Mouse (Mus musculus): Measurements from ENCODE around the gene Dram1.

The Dram1 gene

DNA sequence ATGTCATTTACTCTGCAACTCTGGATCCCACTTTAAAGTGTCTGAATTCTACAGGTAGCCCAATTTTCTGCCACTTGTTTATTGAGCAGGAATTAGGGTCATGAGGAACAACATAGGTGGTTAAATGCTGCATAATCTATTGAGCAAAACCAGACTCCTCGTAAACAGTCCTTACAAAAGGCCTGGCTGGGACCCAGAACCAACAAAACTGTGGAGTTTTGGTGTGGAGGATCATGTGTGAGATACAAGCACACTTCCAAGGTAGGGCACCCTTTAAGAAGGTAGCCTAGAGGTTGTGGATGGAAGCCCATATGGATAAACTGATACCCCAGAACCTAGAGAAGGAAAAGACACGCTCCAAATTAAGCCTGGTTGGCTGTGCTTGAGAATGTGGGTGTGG lies 28.2 kb downstream of the Dram1 start:
- DNase-seq (ENCODE audit: low read depth), result no peak

DNA sequence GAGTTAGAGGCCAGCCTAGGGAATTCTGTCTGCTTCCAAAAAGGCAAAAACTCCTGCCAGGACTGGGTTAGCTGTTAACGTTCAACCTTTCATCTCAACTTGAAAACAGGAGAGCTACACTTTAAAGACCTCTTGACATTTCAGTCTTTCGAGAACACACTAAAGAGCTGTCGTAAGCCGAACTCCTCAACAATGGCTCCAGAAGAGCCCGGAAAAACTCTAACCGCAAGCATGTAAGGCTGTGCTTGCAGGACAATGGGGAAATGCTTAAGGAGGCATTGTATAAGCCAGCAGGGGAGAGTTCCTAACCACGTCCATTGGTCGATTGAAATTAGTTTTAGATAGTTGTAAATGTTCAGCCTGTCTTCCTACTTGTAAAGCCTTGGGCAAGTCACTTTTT lies 29.1 kb downstream of the Dram1 start:
- no peak for DNase-seq (ENCODE audit: low read depth)

DNA sequence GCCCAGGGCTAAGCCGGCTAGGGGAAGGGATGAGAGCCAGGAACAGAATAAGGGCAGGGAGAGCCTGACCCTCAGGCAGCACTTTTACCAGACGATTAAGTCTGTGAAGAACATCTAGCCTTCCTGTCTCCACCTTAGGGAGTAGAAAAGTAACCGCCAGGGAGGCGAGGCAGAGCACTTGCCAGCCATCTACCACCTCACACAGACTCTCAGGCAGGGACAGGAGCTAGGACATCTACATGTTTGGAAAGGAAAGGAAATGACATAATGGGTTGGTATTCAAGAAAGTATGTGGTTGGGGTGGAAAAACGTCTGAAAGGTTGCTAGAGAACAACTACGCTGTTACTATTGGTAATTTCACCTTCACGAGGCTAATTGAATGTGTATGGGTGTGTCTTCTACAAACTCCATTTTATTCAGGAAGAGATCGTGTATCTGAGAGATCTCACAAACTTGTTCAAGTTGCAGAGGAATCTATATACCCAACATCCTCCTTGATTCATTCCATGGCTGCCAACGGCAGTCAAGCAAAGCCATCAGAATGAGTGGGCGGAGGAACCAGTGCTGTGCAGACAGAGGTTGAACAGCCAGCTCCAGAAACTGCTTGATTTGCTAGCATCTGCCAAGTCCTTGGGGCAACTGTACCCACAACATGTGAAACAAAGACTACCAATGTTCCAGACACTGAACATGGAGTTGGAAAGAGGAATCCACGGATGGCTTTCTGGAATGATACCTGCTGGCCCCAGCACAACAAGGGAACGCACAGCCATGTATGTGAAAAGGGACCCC lies 32.2 kb downstream of the Dram1 start:
- DNase-seq (ENCODE audit: low read depth), result no peak

DNA sequence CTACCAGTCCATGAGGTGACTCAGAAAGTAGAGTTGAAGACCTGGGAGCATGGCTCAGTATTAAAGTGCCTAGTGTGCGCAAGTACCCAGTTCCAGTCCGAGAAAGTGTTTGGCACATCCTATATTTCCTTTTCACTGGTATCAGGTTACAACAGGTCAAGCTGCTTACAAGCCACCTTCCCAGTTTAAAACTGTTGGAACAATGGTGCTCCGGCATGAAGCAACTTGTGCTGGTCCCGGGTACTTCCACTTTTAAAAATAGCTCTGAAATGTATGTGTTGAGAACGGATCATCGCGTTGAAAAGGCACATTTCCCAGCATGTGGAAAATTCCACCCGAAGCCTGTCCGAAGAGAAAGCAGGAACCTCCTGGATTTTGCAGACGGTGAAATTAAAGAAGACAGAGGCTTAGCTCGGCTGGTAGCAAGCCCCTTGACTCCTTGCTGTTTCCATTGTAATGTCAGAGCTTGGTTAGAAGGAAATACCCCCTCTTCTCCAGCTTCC lies 32.9 kb downstream of the Dram1 start:
- no peak for DNase-seq (ENCODE audit: low read depth)

DNA sequence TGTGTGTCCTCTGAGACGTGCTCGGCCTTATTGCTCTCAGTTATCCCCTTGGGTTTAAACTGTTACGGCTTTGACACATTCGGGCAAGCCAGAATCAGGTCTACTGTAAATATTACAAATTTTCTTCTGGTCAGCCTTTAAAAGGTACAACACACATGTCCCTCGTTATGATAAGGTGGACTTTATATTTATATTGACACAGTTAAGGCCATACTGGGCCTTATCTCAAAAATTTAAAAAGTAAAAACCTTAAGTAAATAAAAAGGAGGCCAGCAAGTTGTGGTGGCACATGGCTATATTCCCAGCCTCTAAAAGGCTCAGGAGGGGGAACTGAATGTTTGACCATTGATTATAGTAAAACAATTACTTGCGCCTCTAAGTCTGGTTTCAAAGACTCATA lies 37.5 kb downstream of the Dram1 start:
- DNase-seq (ENCODE audit: low read depth), result no peak

DNA sequence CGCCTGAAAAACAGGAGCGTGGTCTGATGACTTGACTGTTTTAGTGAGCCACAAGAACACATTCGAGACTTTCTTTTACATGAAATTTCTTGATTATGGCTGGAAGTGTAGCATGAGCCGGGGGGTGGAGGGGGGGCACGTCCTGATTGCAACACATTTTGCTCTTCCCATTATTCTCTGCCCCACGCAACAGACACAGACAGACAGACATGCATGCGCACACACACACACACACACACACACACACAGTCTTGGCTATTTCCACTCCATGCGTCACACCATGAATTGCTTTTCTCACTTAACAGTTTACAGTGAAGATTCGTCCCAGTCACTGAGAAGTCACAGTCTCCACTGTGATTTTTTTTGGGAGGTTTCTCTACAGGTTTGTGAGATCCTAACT lies 38.2 kb downstream of the Dram1 start:
- DNase-seq (ENCODE audit: low read depth), result no peak

DNA sequence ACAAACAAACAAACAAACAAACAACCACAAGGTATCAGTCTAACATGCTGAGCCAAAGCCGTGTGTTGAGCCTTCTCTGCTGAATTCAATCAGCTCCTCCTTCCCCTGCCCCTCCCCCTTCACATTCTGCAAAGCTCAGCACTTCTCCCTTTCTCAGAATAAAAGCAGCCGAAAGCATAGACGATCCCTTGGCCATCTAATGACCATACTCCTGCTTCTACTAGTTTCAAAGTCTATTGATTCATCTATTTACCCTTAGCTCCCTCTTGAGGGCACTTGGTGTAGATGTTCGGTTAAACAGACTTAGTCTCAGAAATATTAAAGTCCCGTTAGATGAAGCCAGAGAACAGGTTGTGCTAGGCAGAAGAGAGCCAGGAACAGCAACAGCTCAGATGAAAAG lies 48.2 kb downstream of the Dram1 start:
- peak; percentile 51 for DNase-seq (ENCODE audit: low read depth)

DNA sequence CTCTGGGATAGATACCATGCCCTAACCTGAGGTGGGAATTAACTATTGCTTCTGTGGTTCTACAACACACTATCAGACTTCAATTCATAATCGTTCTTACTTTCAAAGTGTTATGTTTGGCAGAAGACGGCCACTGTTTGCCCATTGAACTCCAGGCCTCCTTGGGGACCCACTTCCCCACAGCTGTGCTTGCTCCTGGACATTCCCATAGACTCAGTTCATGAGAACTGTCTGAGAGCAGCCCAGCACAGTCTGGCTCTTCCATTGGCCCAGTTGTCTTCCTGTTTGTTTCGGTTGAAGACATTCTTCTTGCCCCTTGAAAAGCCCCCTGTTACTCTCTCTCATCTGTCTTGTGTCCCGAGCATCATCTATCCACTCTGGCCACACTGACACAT lies 50.8 kb downstream of the Dram1 start:
- DNase-seq (ENCODE audit: low read depth), result no peak

DNA sequence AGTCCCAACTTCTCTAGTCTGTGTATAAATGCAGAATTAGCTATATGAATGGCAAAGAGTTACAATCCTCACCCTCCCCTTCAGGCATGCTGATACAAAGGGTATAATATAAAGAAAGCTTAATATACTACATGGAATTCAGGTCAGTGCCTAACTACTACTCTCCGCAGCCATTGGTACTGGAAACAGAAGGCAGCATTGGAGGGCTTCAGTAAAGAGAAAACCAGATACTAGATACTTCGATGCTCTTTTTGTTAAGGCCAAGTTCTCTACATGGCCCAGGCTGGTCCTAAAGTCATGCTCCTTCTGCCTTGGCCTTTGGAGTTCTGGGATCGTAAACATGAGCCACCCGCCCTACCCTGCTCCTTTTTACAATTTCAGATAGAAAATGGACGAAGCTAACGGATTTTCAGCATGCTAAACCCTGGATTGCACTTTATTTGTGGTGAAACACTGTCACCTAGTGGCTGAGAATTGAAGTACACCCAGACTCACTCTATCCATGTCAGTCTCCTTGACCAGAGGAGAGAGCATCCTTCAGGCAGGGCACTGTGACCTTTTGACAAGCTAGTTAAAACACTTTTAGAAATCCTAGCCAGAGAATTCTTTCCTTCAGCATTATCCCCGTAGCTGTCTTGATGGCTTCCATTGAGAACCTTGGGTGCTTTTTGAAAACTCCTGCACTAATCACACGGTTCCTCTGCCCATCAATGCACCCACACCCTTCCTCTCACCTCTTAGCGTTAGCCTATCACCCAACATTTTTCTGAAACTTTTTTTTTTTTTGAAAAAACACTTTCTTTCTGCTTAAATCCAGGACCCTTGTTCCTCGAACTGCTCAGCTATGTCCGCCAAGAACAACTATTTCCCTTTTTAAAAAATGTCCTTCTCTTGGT lies 51.5 kb downstream of the Dram1 start:
- peak; percentile 90 for DNase-seq (ENCODE audit: low read depth)

DNA sequence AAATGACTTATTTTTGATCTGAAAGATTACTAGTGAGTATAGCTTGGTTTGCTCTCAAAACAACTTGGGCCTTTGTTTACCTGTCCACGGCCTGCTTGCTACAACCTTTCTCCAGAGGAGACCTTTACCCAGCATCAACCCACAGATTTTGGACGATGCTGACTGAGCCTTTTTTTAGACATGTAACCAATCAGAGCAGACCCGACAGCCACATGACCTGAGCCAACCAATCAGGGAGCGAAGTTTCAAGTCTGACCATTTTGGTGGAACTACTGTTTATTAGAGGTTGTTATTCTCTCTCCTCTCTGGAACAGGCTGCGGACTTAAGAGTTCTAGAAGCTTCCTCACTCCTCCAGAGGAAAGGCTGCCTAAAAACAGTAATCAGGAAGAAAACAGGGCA lies 57.1 kb downstream of the Dram1 start:
- DNase-seq (ENCODE audit: low read depth), result peak; percentile 24

DNA sequence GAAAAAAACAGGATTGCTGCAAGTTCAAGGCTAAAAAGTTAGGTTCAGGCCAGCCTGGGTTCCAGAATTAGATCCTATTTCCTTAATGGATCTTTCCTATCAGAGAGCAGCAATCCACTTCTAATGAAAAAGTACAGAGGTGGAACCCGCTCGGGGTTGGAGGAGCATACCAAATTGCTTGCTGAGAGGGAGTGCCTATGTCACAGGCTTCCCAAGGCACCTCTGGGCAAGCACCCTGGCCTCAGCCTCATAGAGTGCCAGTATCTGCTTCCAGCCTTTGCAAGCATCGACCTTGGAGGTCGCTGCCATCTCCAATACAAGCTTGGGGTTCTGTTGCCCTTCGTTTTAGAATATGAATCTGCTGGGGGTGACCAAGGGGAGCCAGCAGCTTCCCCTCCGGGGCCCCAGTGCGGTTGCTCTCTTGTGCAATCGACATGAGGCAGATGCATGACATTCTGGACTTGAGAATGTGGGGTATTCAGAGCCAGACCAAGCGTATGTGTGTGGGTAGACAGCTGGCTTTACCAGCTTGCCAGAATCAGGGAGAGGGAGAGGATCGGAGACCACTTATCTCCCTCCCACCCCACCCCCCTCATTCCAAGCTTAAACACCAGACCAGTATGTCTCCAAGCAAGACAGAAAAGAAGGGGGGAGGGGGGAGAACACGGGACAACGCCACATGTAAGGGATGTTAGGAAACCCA lies 58.0 kb downstream of the Dram1 start:
- peak; percentile 48 for DNase-seq (ENCODE audit: low read depth)

DNA sequence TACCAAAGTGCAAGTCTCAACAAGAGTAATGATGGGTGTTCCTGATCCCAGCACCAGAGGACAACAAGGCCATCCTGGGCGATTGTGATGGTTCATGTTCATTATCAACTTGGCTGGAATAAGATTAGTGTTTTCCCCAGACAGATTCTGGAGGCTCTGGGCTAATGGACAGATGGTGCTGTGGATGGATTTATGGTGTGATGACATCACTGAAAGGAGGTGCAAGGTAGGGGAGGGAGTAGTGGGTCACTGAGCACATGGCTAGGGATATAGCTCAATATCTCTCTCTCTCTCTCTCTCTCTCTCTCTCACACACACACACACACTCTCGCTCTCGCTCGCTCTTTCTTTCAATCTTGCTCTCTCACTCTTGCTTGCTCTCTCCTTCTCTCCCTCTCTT lies 60.7 kb downstream of the Dram1 start:
- no peak for DNase-seq (ENCODE audit: low read depth)

DNA sequence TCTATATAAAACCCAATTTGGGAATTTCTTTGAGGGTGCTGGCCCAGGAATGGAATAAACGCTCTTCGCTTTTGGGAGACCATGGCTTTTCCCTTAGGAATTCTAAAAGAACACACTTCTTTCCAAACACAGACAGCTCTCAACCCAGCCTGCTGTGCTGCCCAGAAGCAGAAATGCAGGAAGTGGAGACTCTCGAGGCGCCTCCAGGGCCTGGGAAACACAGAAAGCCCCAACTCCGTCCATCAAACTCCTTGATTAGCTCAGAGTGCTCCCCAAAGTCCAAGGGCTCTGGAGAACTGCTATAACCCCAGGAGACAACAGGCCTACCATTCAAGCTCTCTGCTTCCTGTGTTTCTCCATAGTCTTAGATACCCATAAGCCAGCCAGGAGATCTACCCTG lies 61.7 kb downstream of the Dram1 start:
- DNase-seq (ENCODE audit: low read depth), result no peak

DNA sequence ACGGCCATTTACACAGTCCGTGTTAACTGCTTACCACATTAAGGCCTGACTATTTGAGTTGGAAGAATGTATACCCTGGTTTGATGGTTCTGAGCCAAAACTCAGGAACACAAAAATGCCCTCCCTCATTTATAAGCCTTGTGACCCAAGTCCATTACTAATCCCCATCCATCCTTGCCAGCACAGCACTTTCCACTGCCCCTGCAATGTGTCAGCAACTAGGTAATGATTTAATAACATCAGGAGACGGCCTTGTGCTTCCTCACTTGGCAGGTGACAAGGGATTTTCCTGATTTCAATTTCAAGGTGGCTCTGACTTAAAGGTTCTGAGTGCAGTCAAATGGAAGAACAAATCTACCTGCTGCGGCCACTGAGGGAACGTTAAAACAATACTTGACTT lies 64.0 kb downstream of the Dram1 start:
- DNase-seq (ENCODE audit: low read depth), result no peak

DNA sequence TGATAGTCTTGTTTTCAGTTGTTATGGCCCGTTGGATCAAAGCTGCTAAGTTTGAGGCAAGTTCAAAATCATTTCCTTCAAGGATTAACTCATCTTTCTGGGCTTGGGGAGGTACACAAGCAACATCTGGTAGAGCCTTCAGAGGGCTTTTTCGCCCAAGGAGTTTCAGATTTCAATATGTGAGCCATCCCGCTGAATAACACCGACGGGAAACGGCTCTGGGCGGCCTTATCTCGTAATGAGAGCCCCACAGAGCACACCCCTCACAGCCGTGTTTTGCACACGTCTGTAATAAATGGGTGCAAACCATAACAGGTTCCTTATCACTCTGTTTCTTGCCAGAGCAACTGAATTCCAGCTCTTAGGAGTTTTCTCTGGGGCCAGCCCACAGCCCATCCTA lies 69.0 kb downstream of the Dram1 start:
- DNase-seq (ENCODE audit: low read depth), result no peak

DNA sequence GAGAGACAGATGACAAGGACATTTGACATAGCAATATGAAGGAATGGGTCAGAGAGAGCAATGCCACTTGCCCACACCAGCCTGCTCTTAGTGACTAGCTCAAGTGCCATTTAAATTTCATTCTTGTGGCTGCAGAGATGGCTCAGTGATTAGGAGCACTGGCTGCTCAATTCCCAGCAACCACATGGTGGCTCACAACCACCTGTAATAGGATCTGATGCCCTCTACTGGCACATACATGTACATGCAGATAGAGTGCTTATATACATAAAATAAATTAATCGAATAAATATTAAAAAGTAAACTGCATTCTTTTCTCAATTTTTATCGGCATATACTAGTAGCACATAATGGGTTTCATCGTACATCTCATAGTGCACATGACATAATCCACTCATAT lies 72.6 kb downstream of the Dram1 start:
- DNase-seq (ENCODE audit: low read depth), result no peak

DNA sequence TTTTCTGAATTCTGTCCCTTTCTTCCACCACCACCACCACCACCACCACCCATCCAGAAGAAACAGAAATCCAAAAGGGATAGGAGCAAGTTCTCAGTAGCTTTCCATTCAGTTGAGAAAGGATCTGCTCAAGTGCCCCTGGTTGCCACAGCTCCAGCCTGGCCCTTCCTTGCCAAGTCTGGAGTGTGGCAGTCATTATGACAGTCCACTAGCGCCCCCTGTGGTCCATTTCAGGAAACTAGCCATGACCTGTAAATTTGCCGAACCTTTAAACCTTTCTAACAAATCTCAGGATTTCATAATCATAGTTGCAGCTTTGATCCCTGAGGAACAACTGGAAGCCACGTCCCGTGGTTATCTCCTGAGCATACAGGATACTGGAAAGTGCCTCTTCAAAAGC lies 74.6 kb downstream of the Dram1 start:
- DNase-seq (ENCODE audit: low read depth), result peak; percentile 87

DNA sequence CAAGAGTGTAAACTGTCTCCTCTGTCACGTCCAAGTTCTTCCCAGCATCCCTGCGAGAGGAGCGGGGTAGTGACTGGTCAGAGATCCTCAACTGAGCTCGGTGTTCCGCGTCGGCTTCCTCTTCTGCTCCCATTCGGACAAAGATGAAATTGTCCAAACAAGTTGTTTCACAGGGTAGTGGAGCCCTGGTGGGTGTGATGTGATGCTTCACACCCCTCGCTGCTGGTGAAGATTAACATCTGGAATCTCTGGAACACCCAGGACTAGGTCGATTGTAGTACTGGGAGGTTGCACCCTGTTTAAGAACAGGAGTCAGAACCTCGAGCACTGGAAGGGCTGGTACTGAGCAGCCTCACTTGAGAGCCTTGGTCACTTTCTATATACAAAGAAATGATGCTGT lies 75.8 kb downstream of the Dram1 start:
- DNase-seq (ENCODE audit: low read depth), result no peak

DNA sequence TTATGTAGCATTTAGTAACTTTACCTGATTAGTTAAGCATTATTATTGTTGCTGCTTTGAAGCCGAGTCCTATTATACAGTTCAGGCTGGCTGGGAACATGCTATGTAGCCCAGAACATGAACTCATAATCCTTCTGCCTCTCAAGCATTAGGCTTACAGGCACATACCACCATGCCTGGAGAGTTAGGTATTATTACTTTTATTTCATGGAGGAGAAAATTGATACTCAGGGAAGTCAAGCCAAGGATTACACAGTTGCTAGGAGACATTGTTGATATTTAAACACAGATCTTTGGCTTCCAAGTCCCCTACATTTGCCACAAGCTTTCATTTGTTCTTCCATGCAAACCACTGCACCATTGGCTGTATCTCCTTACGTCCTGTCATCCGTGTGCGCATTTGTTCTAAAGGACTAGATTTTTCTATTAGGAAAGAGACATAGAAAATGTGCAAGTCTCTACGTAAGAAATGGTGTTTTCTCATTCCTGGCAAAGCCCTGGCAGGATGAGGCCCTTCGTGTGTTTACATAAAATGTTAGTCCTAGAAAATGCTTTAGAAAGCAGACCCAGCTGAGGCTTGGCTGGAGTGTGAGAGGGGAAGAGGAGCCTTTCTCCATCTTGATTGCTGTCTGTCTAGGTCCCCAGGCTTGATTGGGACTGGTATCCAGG lies 76.9 kb downstream of the Dram1 start:
- DNase-seq (ENCODE audit: low read depth), result no peak

DNA sequence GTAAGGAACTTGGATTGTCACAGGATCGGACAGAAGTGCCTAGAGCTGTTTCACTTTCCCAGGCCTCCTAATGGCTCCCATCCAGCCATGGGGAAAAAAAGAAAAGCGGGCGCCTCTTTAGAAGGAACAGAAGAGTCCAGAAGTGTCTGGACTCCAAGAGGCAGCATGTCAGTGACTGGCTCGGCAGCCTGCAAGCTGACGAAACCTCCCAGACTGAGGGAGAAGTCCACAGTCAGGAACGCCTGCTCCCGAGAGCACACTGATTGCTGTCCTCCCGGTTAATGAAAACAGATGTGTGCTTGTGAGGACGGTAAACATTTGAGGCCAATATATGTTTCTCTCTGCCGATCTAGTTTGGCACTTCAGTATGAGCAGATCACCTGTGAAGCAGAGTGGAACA lies 81.9 kb downstream of the Dram1 start:
- DNase-seq (ENCODE audit: low read depth), result peak; percentile 31

DNA sequence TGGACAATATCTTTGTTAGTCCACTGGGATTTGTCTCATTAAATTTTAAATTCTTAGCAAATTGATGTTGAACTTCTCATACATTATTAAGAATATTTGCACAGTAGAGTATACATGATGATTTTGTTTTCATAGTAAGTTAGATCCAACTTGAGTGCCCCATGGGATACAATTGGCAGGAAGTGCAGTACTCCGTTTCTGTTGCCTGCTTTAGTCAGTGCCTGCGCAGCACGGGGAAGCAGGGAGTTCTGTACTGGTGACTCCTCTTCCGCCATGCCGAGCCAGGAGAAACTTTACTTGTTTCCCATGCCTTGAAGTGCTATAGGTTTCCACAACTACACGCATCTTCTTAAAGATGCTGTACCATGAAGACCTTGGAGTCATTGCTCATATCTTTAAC lies 83.8 kb downstream of the Dram1 start:
- no peak for DNase-seq (ENCODE audit: low read depth)

DNA sequence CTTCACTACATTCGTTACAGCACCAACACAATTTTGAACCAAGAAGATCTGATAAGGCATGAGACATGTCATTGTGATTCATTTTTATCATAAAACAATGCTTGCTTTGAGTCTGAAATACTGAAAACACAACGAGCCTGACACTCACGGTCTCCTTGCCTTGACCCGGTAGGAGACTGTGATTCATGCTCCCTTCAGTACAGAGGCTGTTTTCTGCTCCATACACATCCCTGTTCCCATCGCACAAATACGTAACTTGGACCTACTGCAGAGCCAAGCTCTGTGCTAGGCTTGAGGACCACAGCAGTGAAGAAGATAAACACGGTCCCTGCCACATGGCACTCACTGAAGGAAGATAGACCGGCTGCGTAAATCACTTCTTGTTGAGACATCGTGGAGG lies 90.8 kb downstream of the Dram1 start:
- no peak for DNase-seq (ENCODE audit: low read depth)

Measured in NIH3T3 (cell line).